Mouse (Mus musculus) MN1 (cell line): Measurements from ENCODE around the gene Zcchc24.

Source experiments
- DNase-seq: peaks from one replicate; pipeline ENCODE4 v3.0.0-alpha.2; 2016; ENCODE audit warnings: low spot score

Gene Zcchc24

DNA sequence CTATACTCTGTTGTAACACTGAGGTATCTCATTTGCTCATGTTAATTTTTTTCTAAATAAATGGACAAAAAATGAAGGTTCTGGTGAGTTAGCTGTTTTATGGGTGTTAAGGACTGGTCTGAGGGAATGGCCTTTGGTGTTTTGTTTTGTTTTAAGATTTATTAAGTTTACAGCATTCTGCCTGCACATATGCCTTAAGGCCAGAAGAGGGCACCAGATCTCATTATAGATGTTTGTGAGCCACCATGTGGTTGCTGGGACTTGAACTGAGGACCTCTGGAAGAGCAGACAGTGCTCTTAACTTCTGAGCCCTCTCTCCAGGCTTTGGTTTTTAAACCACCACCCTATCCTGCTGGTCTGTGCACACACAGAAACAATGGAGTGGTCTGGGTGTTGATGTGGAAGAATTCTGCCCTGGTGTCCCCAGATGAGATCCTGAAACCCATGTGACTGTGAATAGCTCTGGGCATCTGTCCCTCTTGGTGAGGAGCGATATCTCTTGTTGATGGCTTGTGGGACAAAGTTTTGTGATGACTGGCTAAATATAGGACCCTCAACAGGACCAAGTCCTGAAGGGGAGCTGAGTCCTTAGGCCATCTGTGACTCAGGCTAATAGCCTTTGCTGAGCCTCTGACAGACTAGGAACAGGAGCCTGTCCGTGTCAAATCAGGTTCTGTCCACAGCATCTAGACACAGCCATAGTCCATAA is 102.0 kb downstream of the Zcchc24 start:
- peak; percentile 26 for DNase-seq

GRCm38 (mm10) chr14:25665314-25665970 is 103.4 kb downstream of the Zcchc24 start:
- no peak for DNase-seq

DNA sequence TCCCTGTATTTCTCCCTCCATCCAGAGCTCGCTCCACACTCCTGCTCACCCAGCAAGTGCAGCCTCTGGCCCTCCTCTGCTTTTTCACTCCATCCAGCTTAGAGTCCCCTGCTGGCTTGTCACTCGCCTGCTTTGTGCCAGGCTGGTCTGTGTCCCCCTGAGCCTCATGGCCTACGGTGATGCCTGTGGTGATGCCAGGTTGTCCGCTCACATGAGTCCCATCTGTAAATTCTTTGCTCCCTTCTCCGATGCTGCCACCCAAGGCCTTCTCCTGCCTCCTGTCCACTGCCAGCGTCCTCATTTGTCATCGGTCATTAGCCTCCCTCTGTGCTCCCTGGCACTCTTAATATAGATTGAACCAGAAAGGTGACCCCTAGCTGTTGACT is 104.5 kb downstream of the Zcchc24 start:
- DNase-seq, result no peak

- DNase-seq, result no peak
Observed at GRCm38 (mm10) chr14:25663649-25664309, 105.1 kb downstream of the Zcchc24 start.
